Mouse (Mus musculus): ENCODE results near the gene St5.

Gene St5

GRCm38 (mm10) chr7:109592184-109592583 lies 111.2 kb downstream of the St5 start:
- Histone ChIP-seq H3K36me3 (ENCODE audit: control insufficient read depth, insufficient read depth, low read length, poor library complexity, severe bottlenecking) (no peaks in the 10 kb centered on the region), H3K27me3 (ENCODE audit: control insufficient read depth, insufficient read depth, low read length, poor library complexity, severe bottlenecking) (no peaks in the 10 kb centered on the region)
- DNase-seq (ENCODE audit: low read depth, low spot score) = no peak

- H3K36me3 ChIP-seq (ENCODE audit: control insufficient read depth, insufficient read depth, low read length, poor library complexity, severe bottlenecking) = no peaks in the 10 kb centered on the region
- DNase-seq (ENCODE audit: low read depth, low spot score) = no peak
- no peaks in the 10 kb centered on the region for H3K27me3 ChIP-seq (ENCODE audit: control insufficient read depth, insufficient read depth, low read length, poor library complexity, severe bottlenecking)
Observed at GRCm38 (mm10) chr7:109590576-109590975, 112.8 kb downstream of the St5 start.

- Histone ChIP-seq H3K27me3 (ENCODE audit: control insufficient read depth, insufficient read depth, low read length, poor library complexity, severe bottlenecking) (no peaks in the 10 kb centered on the region), H3K36me3 (ENCODE audit: control insufficient read depth, insufficient read depth, low read length, poor library complexity, severe bottlenecking) (no peaks in the 10 kb centered on the region)
- DNase-seq (ENCODE audit: low read depth, low spot score) = no peak
Observed at GRCm38 (mm10) chr7:109588990-109589389, 114.4 kb downstream of the St5 start.

GRCm38 (mm10) chr7:109588145-109588544 lies 115.3 kb downstream of the St5 start:
- Histone ChIP-seq H3K36me3 (ENCODE audit: control insufficient read depth, insufficient read depth, low read length, poor library complexity, severe bottlenecking) (no peaks in the 10 kb centered on the region), H3K27me3 (ENCODE audit: control insufficient read depth, insufficient read depth, low read length, poor library complexity, severe bottlenecking) (no peaks in the 10 kb centered on the region)
- DNase-seq (ENCODE audit: low read depth, low spot score) = no peak

- Histone ChIP-seq H3K27me3 (ENCODE audit: control insufficient read depth, insufficient read depth, low read length, poor library complexity, severe bottlenecking) (no peaks in the 10 kb centered on the region), H3K36me3 (ENCODE audit: control insufficient read depth, insufficient read depth, low read length, poor library complexity, severe bottlenecking) (no peaks in the 10 kb centered on the region)
- DNase-seq (ENCODE audit: low read depth, low spot score) = no peak
Observed at GRCm38 (mm10) chr7:109584467-109584866, 118.9 kb downstream of the St5 start.

- DNase-seq (ENCODE audit: low read depth, low spot score) = no peak
- no peaks in the 10 kb centered on the region for H3K36me3 ChIP-seq (ENCODE audit: control insufficient read depth, insufficient read depth, low read length, poor library complexity, severe bottlenecking)
- H3K27me3 ChIP-seq (ENCODE audit: control insufficient read depth, insufficient read depth, low read length, poor library complexity, severe bottlenecking) = no peaks in the 10 kb centered on the region
Observed at GRCm38 (mm10) chr7:109580489-109580888, 122.9 kb downstream of the St5 start.

GRCm38 (mm10) chr7:109579585-109580307 lies 123.7 kb downstream of the St5 start:
- DNase-seq (ENCODE audit: low read depth, low spot score) = no peak
- no peaks in the 10 kb centered on the region for H3K27me3 ChIP-seq (ENCODE audit: control insufficient read depth, insufficient read depth, low read length, poor library complexity, severe bottlenecking)
- no peaks in the 10 kb centered on the region for H3K36me3 ChIP-seq (ENCODE audit: control insufficient read depth, insufficient read depth, low read length, poor library complexity, severe bottlenecking)

- Histone ChIP-seq H3K36me3 (ENCODE audit: control insufficient read depth, insufficient read depth, low read length, poor library complexity, severe bottlenecking) (no peaks in the 10 kb centered on the region), H3K27me3 (ENCODE audit: control insufficient read depth, insufficient read depth, low read length, poor library complexity, severe bottlenecking) (no peaks in the 10 kb centered on the region)
- no peak for DNase-seq (ENCODE audit: low read depth, low spot score)
Observed at GRCm38 (mm10) chr7:109578880-109579584, 124.4 kb downstream of the St5 start.

GRCm38 (mm10) chr7:109576321-109577314 lies 126.8 kb downstream of the St5 start:
- Histone ChIP-seq H3K27me3 (ENCODE audit: control insufficient read depth, insufficient read depth, low read length, poor library complexity, severe bottlenecking) (no peaks in the 10 kb centered on the region), H3K36me3 (ENCODE audit: control insufficient read depth, insufficient read depth, low read length, poor library complexity, severe bottlenecking) (no peaks in the 10 kb centered on the region)
- no peak for DNase-seq (ENCODE audit: low read depth, low spot score)

- Histone ChIP-seq H3K36me3 (ENCODE audit: control insufficient read depth, insufficient read depth, low read length, poor library complexity, severe bottlenecking) (no peaks in the 10 kb centered on the region), H3K27me3 (ENCODE audit: control insufficient read depth, insufficient read depth, low read length, poor library complexity, severe bottlenecking) (no peaks in the 10 kb centered on the region)
- no peak for DNase-seq (ENCODE audit: low read depth, low spot score)
Observed at GRCm38 (mm10) chr7:109574166-109574565, 129.2 kb downstream of the St5 start.

- Histone ChIP-seq H3K27me3 (ENCODE audit: control insufficient read depth, insufficient read depth, low read length, poor library complexity, severe bottlenecking) (no peaks in the 10 kb centered on the region), H3K36me3 (ENCODE audit: control insufficient read depth, insufficient read depth, low read length, poor library complexity, severe bottlenecking) (no peaks in the 10 kb centered on the region)
- DNase-seq (ENCODE audit: low read depth, low spot score) = no peak
Observed at GRCm38 (mm10) chr7:109568391-109568892, 135.0 kb downstream of the St5 start.

GRCm38 (mm10) chr7:109566841-109567768 lies 136.3 kb downstream of the St5 start:
- Histone ChIP-seq H3K27me3 (ENCODE audit: control insufficient read depth, insufficient read depth, low read length, poor library complexity, severe bottlenecking) (no peaks in the 10 kb centered on the region), H3K36me3 (ENCODE audit: control insufficient read depth, insufficient read depth, low read length, poor library complexity, severe bottlenecking) (no peaks in the 10 kb centered on the region)
- no peak for DNase-seq (ENCODE audit: low read depth, low spot score)

GRCm38 (mm10) chr7:109566327-109566726 lies 137.1 kb downstream of the St5 start:
- DNase-seq (ENCODE audit: low read depth, low spot score) = no peak
- no peaks in the 10 kb centered on the region for H3K36me3 ChIP-seq (ENCODE audit: control insufficient read depth, insufficient read depth, low read length, poor library complexity, severe bottlenecking)
- H3K27me3 ChIP-seq (ENCODE audit: control insufficient read depth, insufficient read depth, low read length, poor library complexity, severe bottlenecking) = no peaks in the 10 kb centered on the region
